Mouse (Mus musculus): Measurements from ENCODE around the gene Zfp988. TPM values are rescaled to one million over a fixed set of nuclear protein-coding genes. Genes with fewer than 3 reads are reported as not detected.
"Not testable (repeated sequence)": the region's sequence is repeated elsewhere in the genome, so short reads cannot be mapped to it uniquely, and the experiment has no call there.

Gene Zfp988
- polyA plus RNA-seq, 1 experiment: 25.2 TPM

DNA sequence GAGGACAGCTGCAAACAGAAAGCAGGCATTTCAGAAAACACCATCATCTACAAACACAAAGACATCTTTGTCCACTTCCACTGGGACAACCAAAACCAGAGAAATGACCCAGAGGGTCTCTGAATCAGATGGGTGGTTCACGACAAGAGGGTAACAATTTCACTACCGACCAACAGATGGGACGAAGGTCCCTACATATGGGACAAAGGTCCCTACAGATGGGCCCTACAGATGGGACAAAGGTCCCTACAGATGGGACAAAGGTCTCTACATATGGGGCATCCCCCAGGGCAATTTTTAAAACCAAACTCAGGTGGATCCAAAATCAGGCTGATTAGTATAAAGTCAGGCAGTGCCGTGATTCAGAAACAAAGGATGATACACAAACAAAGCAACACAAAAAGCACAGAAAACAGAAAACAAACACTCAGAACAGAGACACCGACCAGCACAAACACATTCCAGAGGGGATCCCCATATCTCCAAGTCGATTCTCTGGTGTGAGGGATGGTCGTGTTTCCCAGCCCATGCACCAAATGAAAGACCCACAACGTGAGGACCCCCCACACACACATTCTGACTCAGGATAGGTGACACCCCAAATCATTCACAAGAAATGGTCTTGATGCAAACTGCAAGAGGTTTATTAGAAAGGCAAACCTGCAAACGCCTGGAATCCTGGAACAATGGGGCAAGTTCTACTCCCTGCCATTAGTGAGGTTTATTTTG lies 44.4 kb downstream of the Zfp988 start:
- H3K9me3 ChIP-seq (replicated peaks; ENCODE audit: control insufficient read depth, insufficient read depth, low read length, poor library complexity, severe bottlenecking): peaks cover 10% of the 10 kb centered on the region

DNA sequence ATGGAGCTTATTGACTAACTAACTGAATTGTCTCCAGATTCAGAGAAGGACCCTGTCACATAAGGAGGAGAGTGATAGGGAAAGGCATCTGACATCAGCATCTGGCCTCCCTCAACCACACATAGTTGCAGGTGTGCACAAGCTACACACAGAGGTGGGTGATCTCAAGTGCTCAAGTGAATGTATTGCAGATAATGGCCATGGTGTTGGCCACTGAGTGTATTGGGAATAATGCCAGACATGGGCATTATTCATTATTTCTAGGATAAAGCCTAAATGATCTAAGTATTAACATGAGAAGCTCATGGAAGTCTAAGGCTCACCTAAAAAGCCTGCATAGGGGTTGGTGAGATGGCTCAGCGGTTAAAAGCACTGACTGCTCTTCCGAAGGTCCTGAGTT lies 45.1 kb downstream of the Zfp988 start:
- not testable (repeated sequence) for H3K9ac ChIP-seq (ENCODE audit: low read depth, poor library complexity, severe bottlenecking); H3K27ac ChIP-seq (ENCODE audit: insufficient read depth, low read length); H3K4me3 ChIP-seq (ENCODE audit: low read depth, low read length); H3K36me3 ChIP-seq (ENCODE audit: control insufficient read depth, insufficient read depth, low read length, poor library complexity, severe bottlenecking); H3K4me1 ChIP-seq (ENCODE audit: control insufficient read depth, insufficient read depth, low read length); H3K27me3 ChIP-seq (ENCODE audit: control insufficient read depth, insufficient read depth, low read length, poor library complexity, severe bottlenecking)
- peaks cover 10% of the 10 kb centered on the region for H3K9me3 ChIP-seq (replicated peaks; ENCODE audit: control insufficient read depth, insufficient read depth, low read length, poor library complexity, severe bottlenecking)

More for the DNA sequence above, 44.4 kb downstream of the Zfp988 start:
- not testable (repeated sequence) for H3K36me3 ChIP-seq (ENCODE audit: control insufficient read depth, insufficient read depth, low read length, poor library complexity, severe bottlenecking); H3K9ac ChIP-seq (ENCODE audit: low read depth, poor library complexity, severe bottlenecking); H3K27ac ChIP-seq (ENCODE audit: insufficient read depth, low read length); H3K4me1 ChIP-seq (ENCODE audit: control insufficient read depth, insufficient read depth, low read length); H3K4me3 ChIP-seq (ENCODE audit: low read depth, low read length); H3K27me3 ChIP-seq (ENCODE audit: control insufficient read depth, insufficient read depth, low read length, poor library complexity, severe bottlenecking)

DNA sequence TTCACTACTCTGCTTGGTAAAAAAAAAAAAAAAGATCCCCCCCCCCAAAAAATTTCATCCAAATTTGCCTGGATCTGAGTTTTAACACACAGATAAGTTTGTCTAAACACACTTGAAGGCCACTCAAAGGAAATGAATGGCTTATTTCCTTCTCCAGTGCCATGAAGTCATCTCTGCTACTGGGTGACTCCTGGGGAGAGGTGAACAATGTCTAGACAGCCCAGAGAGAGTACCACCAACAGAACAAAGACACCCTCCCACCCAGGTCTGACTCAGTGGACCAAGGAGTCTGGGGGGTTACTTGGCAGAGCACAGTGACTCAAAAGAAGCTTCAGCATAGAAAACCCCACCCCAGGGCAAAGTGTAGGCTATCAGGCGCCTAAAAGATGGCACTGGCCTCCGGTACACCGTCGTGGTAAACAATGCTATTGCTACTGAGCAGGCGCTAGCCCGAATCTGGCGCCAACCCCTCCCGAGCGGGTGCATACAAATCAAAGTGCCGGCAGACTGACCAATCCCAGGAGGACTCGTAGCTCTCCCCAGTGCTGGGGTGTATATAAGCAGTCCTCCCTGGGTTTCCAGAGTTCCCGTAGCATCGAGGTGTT lies 46.0 kb downstream of the Zfp988 start:
- H3K9me3 ChIP-seq (replicated peaks; ENCODE audit: control insufficient read depth, insufficient read depth, low read length, poor library complexity, severe bottlenecking): peaks cover 10% of the 10 kb centered on the region
- H3K27ac ChIP-seq (ENCODE audit: insufficient read depth, low read length); H3K27me3 ChIP-seq (ENCODE audit: control insufficient read depth, insufficient read depth, low read length, poor library complexity, severe bottlenecking); H3K4me1 ChIP-seq (ENCODE audit: control insufficient read depth, insufficient read depth, low read length); H3K9ac ChIP-seq (ENCODE audit: low read depth, poor library complexity, severe bottlenecking); H3K36me3 ChIP-seq (ENCODE audit: control insufficient read depth, insufficient read depth, low read length, poor library complexity, severe bottlenecking); H3K4me3 ChIP-seq (ENCODE audit: low read depth, low read length): not testable (repeated sequence)

DNA sequence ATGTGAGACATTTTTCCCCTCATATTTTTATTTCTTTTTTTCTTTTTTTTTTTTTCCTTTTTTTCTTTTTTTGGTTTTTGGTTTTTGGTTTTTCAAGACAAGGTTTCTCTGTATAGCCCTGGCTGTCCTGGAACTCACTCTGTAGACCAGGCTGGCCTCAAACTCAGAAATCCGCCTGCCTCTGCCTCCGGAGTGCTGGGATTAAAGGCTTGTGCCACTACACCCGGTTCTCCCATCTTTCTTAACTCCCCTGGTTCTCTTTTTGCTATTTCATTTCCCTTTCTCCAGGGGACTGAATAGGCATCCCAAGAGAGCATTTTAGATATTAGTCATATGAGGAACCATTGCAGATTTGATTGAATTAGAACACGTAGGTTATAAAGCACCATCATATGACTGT lies 48.2 kb downstream of the Zfp988 start:
- not testable (repeated sequence) for H3K27ac ChIP-seq (ENCODE audit: insufficient read depth, low read length); H3K27me3 ChIP-seq (ENCODE audit: control insufficient read depth, insufficient read depth, low read length, poor library complexity, severe bottlenecking); H3K9ac ChIP-seq (ENCODE audit: low read depth, poor library complexity, severe bottlenecking); H3K36me3 ChIP-seq (ENCODE audit: control insufficient read depth, insufficient read depth, low read length, poor library complexity, severe bottlenecking); H3K4me3 ChIP-seq (ENCODE audit: low read depth, low read length); H3K4me1 ChIP-seq (ENCODE audit: control insufficient read depth, insufficient read depth, low read length)
- H3K9me3 ChIP-seq (replicated peaks; ENCODE audit: control insufficient read depth, insufficient read depth, low read length, poor library complexity, severe bottlenecking): peaks cover 10% of the 10 kb centered on the region

DNA sequence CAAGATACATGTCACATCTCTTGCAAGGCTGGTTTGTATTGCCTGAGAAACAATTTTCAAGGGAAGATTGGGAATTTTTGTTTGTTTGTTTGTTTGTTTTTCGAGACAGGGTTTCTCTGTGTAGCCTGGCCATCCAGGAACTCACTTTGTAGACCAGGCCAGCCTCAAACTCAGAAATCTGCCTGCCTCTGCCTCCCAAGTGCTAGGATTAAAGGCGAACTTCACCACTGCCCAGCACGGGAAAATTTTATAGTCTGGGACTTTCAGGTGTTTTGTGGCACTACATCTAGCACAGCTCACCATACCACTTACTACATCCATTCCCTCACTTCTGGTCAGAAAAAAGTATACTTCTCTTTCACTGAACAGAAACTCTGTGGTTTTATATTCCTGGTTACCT lies 50.6 kb downstream of the Zfp988 start:
- H3K4me1 ChIP-seq (ENCODE audit: control insufficient read depth, insufficient read depth, low read length); H3K27ac ChIP-seq (ENCODE audit: insufficient read depth, low read length); H3K36me3 ChIP-seq (ENCODE audit: control insufficient read depth, insufficient read depth, low read length, poor library complexity, severe bottlenecking); H3K9ac ChIP-seq (ENCODE audit: low read depth, poor library complexity, severe bottlenecking); H3K4me3 ChIP-seq (ENCODE audit: low read depth, low read length); H3K9me3 ChIP-seq (replicated peaks; ENCODE audit: control insufficient read depth, insufficient read depth, low read length, poor library complexity, severe bottlenecking); H3K27me3 ChIP-seq (ENCODE audit: control insufficient read depth, insufficient read depth, low read length, poor library complexity, severe bottlenecking): not testable (repeated sequence)

DNA sequence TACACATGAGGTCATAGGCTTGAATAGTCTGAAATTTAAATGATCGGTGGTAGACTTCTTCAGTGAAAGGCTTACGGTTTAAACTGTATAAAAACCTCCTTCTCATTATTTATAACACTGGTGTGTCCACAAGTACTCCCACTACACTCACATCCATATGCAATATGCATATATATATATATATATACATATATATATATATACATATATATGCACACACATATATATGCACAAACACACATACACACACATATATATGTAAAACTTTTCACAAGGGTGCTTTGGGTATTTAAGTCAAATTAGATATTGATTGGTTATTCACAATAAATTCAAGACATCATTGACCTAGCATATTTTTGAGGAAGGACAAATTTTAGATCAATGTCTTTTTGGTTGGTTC lies 51.7 kb downstream of the Zfp988 start:
- not testable (repeated sequence) for H3K27ac ChIP-seq (ENCODE audit: insufficient read depth, low read length)

DNA sequence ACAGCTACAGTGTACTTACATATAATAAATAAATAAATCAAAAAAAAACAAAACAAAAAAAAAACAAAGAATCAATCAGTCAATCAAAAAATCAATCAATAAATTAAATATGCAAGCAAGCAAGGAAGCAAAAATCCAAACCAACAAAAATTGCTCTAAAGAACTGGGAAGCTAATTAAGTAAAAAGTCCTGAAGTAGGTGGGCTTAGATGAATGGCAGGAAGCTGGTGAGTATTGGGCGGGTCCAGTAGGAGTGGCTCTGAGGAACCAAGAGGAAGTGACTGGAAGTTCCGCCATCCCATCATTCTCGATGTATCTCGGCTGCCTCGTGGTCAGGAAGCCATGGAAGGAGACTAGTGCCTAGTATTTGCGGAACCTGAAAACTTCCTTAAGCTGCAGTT lies 55.5 kb downstream of the Zfp988 start, which contains the start of gene Zfp978:
TSS of gene Zfp978 (plus strand) at position 301 of the 400 bp plus-strand sequence.
- H3K9me3 ChIP-seq (replicated peaks; ENCODE audit: control insufficient read depth, insufficient read depth, low read length, poor library complexity, severe bottlenecking); H3K4me1 ChIP-seq (ENCODE audit: control insufficient read depth, insufficient read depth, low read length); H3K4me3 ChIP-seq (ENCODE audit: low read depth, low read length); H3K9ac ChIP-seq (ENCODE audit: low read depth, poor library complexity, severe bottlenecking); H3K27me3 ChIP-seq (ENCODE audit: control insufficient read depth, insufficient read depth, low read length, poor library complexity, severe bottlenecking); H3K27ac ChIP-seq (ENCODE audit: insufficient read depth, low read length); H3K36me3 ChIP-seq (ENCODE audit: control insufficient read depth, insufficient read depth, low read length, poor library complexity, severe bottlenecking): not testable (repeated sequence)

More for the DNA sequence above, 51.7 kb downstream of the Zfp988 start:
- H3K9me3 ChIP-seq (replicated peaks; ENCODE audit: control insufficient read depth, insufficient read depth, low read length, poor library complexity, severe bottlenecking); H3K4me3 ChIP-seq (ENCODE audit: low read depth, low read length); H3K27me3 ChIP-seq (ENCODE audit: control insufficient read depth, insufficient read depth, low read length, poor library complexity, severe bottlenecking); H3K9ac ChIP-seq (ENCODE audit: low read depth, poor library complexity, severe bottlenecking); H3K36me3 ChIP-seq (ENCODE audit: control insufficient read depth, insufficient read depth, low read length, poor library complexity, severe bottlenecking); H3K4me1 ChIP-seq (ENCODE audit: control insufficient read depth, insufficient read depth, low read length): not testable (repeated sequence)

DNA sequence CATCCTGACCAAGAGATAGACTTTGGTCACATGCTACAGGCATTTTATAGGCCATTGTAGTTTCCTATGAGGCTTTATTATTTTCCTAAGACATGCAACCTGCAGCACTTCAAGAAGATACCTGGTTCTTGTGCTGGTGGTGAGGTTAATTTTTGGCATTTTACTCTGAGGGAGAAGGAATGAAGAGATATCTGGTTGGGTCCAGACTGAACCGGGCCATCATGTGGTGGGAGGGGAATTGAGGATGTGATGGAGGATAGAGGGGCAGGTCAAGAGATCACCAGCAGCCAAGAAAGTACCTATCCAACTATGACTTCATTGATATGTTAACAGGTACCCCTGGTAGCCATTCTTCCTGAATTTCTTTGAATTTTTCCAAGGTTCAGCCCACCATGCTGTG lies 56.4 kb downstream of the Zfp988 start:
- H3K4me3 ChIP-seq (ENCODE audit: low read depth, low read length); H3K36me3 ChIP-seq (ENCODE audit: control insufficient read depth, insufficient read depth, low read length, poor library complexity, severe bottlenecking); H3K9ac ChIP-seq (ENCODE audit: low read depth, poor library complexity, severe bottlenecking); H3K27ac ChIP-seq (ENCODE audit: insufficient read depth, low read length); H3K27me3 ChIP-seq (ENCODE audit: control insufficient read depth, insufficient read depth, low read length, poor library complexity, severe bottlenecking); H3K9me3 ChIP-seq (replicated peaks; ENCODE audit: control insufficient read depth, insufficient read depth, low read length, poor library complexity, severe bottlenecking); H3K4me1 ChIP-seq (ENCODE audit: control insufficient read depth, insufficient read depth, low read length): not testable (repeated sequence)

DNA sequence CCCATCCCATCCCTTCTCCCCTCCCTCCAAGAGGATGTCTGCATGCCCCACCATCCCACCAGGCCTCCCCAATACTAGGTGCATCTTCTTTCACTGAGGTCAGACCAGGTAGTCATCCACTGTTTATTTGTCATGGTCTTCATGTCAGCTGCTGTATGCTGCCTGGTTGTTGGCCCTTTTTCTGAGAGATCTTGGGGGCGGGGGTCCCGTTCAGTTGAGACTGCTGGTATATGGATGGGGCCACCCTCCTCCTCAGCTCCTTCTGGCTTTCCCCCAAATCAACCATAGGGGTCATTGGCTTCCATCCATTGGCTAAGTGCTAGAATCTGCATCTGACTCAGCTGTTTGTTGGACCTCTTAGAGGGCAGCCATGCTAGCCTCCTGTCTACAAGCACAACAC lies 64.1 kb downstream of the Zfp988 start:
- H3K27ac ChIP-seq (ENCODE audit: insufficient read depth, low read length); H3K36me3 ChIP-seq (ENCODE audit: control insufficient read depth, insufficient read depth, low read length, poor library complexity, severe bottlenecking); H3K27me3 ChIP-seq (ENCODE audit: control insufficient read depth, insufficient read depth, low read length, poor library complexity, severe bottlenecking); H3K9me3 ChIP-seq (replicated peaks; ENCODE audit: control insufficient read depth, insufficient read depth, low read length, poor library complexity, severe bottlenecking); H3K9ac ChIP-seq (ENCODE audit: low read depth, poor library complexity, severe bottlenecking); H3K4me1 ChIP-seq (ENCODE audit: control insufficient read depth, insufficient read depth, low read length); H3K4me3 ChIP-seq (ENCODE audit: low read depth, low read length): not testable (repeated sequence)

DNA sequence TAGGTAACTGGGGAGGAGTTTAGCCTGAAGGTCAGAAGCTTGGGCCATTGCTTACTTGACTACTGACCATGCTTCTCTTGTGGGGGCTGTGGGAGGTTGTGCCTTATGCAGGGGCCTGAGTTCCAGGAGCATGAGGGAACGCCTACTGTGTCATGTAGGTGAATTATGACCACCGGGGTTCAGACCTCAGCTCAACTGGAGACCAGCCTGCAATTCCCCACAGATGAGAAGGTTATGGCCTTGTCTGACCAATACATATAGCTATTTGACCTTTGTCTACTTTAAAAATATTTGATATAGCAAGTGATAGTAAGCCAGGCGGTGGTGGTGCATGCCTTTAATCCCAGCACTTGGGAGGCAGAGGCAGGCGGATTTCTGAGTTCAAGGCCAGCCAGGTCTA lies 77.7 kb downstream of the Zfp988 start:
- not testable (repeated sequence) for H3K9ac ChIP-seq (ENCODE audit: low read depth, poor library complexity, severe bottlenecking); H3K9me3 ChIP-seq (replicated peaks; ENCODE audit: control insufficient read depth, insufficient read depth, low read length, poor library complexity, severe bottlenecking); H3K27ac ChIP-seq (ENCODE audit: insufficient read depth, low read length); H3K4me1 ChIP-seq (ENCODE audit: control insufficient read depth, insufficient read depth, low read length); H3K4me3 ChIP-seq (ENCODE audit: low read depth, low read length); H3K27me3 ChIP-seq (ENCODE audit: control insufficient read depth, insufficient read depth, low read length, poor library complexity, severe bottlenecking); H3K36me3 ChIP-seq (ENCODE audit: control insufficient read depth, insufficient read depth, low read length, poor library complexity, severe bottlenecking)
